Mouse (Mus musculus) G1E-ER4 (cell line): ENCODE results near the gene Aanat. TPM values are rescaled to one million over a fixed set of nuclear protein-coding genes. Genes with fewer than 3 reads are reported as not detected.

Experiments used
- GATA1 ChIP-seq: IDR thresholded peaks from one replicate; pipeline ENCODE4 v1.8.0; 2012; ENCODE audit warnings: low read length, inconsistent platforms
- polyA plus RNA-seq: library from polyadenylated mRNA; stranded (reverse); fragments of >175 nt; gene quantifications from 2 replicates; pipeline ENCODE4 v1.2.3, GENCODE M21; 2012

The Aanat gene
- polyA plus RNA-seq, result not detected in 2 replicates

GRCm38 (mm10) chr11:116586310-116586709 is at the start of gene Aanat:
TSS of gene Aanat (plus strand) at chr11:116586432.
- no peak for TF ChIP-seq GATA1

DNA sequence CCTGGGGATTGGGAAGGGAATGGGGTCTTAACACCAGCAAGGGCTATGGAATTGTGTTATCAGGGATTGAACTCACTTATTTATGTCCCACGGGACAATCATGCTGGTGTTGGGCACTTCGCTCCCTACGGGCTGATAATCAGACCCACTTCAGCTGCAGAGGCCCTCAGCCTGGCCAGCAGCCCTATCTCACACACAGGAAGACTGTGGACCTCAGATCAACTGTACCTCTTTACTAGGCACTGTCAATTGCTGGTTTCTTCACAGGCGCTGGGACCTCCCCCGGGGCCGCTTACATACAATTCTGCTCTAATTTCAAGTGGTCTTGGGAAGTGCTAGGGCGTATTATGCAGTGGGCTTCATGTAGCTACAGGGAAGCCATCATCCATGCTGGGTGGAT is 49.5 kb upstream of the Aanat start:
- peak; percentile 27 for TF ChIP-seq GATA1

GRCm38 (mm10) chr11:116537388-116537787 is 48.8 kb upstream of the Aanat start:
- no peak for TF ChIP-seq GATA1

- peak; percentile 63 for TF ChIP-seq GATA1
These were observed 48.0 kb upstream of the Aanat start for GRCm38 (mm10) chr11:116538142-116538735.

DNA sequence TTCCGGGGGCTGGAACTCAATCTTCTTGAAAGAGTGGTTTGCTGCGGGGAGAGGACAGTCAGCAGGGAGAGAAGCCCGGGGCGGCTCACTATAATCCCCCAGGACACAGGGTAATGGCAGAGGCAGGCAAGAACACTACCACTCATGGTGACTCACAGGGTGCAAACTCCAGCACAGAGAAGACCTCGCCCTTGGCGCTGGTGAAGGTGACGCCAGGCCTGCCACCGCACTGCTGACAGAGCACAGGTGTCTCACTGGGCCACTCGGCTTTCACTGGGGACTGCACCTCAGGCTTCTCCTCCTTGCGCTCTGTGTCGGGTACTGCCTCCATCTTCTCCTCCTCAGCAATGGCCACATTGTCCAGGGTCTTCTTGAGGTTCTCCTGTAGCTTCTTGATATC is 45.0 kb upstream of the Aanat start:
- TF ChIP-seq GATA1, result no peak

DNA sequence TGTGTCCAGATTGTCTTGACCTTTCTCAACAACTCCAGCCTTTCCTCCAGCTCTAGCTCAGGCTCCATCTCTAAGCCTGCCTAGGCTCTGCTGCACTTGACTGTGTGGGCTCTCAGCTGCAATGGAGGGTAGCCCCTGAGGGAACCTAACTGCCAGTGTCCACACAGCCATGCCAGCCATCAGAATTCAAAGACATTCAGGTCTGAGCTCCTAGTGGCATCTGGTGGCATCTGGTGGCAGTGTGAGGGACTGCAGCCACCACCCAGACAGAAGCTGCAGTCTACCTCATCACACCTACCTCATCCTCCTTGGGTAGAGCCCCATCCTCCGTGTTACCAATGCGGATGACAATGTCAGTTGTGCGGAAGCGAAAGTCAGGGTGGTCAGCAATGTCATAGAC is 43.1 kb upstream of the Aanat start:
- TF ChIP-seq GATA1, result no peak

GRCm38 (mm10) chr11:116547296-116548060 is 38.8 kb upstream of the Aanat start:
- no peak for TF ChIP-seq GATA1

DNA sequence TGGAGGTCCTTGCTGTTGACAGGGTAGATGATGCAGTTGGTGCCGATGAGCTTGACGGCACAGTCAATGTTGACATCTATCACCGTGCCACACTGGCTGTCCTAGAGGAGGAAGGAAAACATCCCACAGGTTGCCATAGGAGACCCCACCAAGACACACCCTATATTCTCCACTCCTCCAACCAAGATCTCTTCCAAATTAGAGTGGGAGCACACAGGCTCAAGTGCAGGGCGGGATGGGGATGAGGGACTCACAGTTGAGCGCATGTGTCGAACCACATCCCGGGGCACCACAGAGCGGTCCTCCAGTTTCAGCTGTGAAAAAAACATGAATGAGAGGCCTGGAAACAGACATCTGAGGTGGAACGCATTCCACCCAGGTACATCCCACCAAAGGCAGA is 37.5 kb upstream of the Aanat start:
- no peak for TF ChIP-seq GATA1

DNA sequence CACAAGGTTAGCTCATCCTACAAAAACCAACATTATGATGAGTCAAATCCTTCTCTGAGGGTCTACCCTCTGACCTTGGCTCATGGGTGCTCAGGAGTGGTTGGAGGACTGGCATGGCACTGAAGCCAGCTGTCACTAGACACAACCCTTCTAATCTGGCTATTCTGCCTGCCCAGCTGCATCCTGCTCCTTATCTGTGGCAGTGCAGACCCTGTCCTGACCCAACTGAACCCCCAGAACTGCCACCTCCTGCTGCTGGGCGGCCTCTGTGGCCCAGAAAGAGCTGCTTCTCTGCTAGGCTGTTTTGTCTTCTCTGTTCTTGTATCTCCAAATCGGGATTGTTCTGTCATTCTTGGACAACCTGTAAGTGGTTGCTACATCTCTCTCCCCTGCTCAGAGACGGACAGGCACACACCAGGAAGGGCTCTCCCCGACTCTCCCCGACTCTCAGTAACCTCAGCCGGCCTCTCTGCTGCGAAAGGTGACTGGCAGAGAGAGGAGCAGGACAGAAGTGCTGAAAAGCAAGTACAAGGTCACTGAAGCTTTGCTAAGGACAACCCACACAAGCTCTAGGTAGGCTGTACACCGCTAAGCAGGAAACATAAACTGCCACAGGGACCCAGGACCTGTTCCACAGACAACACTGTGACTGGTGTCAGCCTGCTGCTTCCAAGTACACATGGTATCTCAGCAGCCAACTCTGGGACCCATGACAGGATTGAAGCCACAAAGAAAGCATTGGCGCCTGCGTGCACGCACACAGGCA is 36.8 kb upstream of the Aanat start:
- TF ChIP-seq GATA1, result no peak

- TF ChIP-seq GATA1, result no peak
These were observed 35.5 kb upstream of the Aanat start for GRCm38 (mm10) chr11:116550748-116551147.

GRCm38 (mm10) chr11:116552194-116552593 is 34.0 kb upstream of the Aanat start:
- no peak for TF ChIP-seq GATA1

DNA sequence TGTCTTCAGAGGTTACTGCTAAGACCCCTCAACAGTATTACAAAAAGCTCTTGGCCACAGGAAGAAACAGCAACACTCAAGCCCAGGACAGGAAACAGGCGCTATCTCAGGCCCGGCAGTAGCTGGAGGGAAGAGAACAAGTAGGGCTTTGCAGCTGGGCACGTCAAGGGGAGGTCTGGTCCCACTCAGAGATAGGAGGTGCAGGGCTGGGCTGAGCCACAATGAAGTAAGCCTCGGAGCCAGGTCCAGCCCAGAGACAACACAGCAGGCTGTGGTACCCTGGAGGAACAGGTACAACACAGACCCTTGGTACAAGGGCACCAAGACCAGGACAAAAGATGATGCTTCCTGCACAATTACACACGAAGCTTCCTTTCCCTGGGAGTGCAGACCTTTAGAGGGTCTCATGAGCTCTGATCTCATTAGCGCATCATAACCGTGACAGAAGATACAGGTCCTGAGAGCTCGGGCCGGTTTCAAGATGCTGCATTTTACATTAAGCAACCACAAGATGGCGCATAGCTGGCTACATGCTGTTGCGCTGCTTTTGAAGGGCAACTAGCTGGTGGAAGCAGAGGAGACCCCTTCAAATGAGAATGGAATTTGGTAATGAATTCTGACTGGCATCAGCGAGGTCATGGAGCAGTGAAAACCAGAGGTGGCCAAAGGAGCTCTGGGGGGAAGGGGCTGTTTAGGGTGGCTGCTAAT is 31.9 kb upstream of the Aanat start:
- no peak for TF ChIP-seq GATA1

GRCm38 (mm10) chr11:116555572-116555971 is 30.7 kb upstream of the Aanat start:
- no peak for TF ChIP-seq GATA1

GRCm38 (mm10) chr11:116556308-116556707 is 29.9 kb upstream of the Aanat start:
- TF ChIP-seq GATA1, result no peak

GRCm38 (mm10) chr11:116565283-116566041 is 20.8 kb upstream of the Aanat start:
- no peak for TF ChIP-seq GATA1

DNA sequence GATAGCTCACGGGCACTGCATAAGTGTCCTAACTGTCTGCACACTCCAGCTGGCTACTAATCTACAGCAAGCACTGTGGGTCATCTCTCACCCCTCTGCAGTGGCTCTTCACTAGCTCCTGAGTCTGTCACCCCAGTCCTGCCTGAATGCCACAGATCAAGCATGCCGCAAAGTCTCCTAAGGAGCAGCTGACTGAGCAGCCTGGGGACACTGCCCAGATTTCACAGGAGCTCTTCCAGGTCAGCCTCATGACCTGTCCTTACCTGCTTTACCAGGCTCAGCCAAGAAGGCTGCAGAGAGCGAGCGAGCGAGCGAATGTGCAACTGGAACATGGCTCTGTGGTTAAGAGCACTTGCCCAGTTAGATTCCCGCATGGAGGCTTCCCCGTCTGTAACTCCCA is 18.7 kb upstream of the Aanat start:
- TF ChIP-seq GATA1, result no peak
